Mouse (Mus musculus): ENCODE data around the gene Msl1.

The Msl1 gene

DNA sequence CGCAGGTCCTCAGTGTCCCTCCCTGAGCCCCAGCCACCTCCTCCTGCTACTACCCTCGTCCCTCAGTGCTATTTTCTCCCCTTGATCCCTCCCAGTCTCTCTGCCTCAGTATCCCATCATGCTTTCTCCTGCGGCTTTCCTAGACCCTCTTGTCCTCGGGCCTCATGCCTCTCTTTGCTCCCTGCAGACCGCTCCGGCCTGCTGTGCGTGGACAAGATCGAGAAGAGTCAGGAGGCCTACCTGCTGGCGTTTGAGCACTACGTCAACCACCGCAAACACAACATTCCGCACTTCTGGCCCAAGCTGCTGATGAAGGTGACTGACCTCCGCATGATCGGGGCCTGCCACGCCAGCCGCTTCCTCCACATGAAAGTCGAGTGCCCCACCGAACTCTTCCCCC lies 31.2 kb upstream of the Msl1 start:
- DNase-seq (ENCODE audit: low spot score in 2 of 2): no peak

- DNase-seq (ENCODE audit: low spot score in 2 of 2): no peak
Observed at GRCm38 (mm10) chr11:98764746-98765145, 30.6 kb upstream of the Msl1 start.

DNA sequence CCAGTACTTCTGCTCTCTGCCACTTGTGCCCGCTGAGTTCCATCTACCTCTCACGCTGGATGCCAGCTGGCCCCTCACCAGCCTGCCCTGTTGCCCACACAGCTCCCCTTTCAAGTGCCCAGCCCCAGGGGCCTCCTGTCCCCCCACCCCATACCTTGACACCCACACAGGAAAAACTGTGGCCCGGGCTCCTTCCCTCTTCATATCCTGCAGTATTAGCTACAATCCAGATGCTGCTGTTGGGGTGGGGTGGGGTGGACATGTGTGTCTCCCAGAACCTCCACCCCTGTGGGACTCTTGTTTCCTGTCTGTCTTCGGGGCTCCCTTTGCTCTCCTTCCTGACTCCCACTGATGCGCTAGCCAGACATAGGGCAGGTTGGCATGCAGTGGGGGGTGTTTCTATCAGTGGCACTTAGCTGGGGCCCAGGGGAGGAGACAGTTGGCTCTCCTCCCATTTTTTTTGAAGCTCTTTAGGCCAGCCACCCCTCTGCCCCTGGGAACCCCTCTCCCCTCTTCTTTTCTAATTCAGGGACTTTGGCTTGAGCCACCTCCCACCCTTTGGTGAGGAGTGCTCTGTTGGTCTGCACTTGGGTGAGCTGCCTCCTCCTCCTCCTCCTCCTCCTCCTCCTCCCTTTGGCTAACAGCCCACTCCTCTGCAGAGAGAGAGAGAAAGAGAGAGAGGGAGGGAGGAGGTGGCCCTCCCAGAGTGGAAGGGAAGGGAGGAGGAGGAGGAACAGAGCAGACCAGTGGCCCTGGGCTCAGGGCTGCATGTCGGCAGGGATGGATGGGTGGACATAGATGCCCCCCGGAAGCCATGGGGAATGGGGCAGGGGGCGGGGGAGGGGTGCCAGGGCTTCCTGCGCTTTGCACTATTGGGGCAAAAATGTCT lies 29.7 kb upstream of the Msl1 start:
- DNase-seq (ENCODE audit: low spot score in 2 of 2): peak in 1 of 2 experiments; percentile 19

GRCm38 (mm10) chr11:98766346-98766745 lies 29.0 kb upstream of the Msl1 start:
- no peak for DNase-seq (ENCODE audit: low spot score in 2 of 2)

DNA sequence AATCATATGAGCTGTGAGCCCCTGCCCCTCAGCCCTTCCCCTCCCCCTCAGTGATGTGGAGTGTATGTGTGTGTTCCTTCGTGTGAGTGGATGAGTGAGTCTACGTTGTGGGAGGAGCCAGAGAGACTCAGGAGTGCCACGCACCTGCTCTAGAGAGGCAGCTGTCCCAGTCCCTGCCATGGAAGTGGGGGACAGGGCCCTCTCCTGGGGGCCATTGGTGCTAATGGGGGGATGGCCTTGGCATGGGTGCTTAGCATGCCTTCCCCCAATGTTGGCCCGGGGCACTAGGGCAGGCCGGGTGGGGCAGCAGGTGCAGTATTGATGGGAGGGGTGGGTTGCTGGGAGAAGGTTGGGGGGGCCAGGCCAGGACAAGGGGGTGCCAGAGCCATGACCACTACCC lies 28.5 kb upstream of the Msl1 start:
- DNase-seq (ENCODE audit: low spot score in 2 of 2): no peak

- DNase-seq (ENCODE audit: low spot score in 2 of 2): peak in 1 of 2 experiments; percentile 73
Observed at GRCm38 (mm10) chr11:98767276-98767675, 28.0 kb upstream of the Msl1 start.

DNA sequence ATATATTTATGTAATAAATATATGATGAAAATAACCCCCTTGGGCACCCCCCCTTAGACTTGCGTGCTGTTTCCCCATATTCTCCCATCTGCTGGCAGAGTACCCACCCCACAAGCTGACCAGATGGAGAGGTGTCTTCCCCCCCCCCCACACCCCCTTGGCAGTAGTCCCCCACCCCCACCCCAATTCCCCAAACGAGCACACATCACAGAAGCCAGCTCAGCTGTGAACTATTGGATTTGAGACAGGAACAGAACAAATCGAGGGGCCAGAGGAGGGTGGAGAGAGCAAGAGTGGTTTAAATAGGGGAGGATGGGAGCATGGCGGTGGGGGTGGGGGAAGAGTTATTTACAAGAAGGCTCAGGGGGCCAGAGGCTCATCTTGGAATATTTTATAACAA lies 27.6 kb upstream of the Msl1 start:
- DNase-seq (ENCODE audit: low spot score in 2 of 2): no peak

- DNase-seq (ENCODE audit: low spot score in 2 of 2): peak in 1 of 2 experiments; percentile 48
Observed at GRCm38 (mm10) chr11:98768127-98769006, 26.9 kb upstream of the Msl1 start.

DNA sequence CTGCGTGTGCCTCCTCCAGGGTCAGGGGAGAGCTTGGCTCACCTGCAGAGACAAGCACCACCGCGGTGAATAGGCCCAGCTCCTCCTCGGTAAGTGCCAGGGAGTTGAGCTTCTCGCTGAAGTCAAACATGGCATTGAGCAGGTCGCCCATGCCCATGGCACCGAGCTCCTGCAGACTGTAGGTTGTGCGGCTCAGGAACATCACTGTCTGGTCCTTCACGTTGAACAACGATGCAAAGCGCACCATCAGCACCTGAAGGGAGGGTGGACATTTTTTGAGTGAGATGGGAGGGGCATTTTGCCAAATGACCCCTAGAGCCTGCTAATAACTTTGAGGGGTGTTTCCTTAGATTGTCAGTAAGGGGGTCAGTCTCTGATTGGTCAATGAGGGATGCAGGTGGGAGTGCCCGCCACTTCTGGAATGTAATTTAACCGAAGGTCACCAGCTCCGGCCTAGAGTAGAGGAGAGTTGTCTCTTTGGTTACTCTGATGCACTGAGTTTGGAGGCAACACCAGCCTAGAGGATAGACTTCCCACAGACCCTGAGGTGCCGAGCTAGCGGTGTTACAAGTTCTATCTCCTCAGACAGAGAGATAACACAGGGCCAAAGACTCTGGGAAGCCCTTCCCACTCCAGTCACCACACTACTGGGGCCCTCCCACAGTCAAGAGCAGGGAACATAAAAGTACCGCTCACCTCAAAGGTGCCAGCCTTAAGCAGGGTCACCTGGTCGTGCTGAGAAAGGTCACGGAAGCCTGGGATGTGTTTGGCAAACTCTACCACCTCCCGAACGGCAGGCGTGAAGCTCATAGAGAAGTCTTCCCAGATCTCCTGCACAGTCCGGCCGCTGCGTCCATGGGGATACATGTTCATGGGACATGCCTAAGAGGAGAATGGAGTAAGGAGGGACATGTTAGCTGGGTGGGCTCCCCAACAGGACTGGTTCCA lies 26.0 kb upstream of the Msl1 start:
- no peak for DNase-seq (ENCODE audit: low spot score in 2 of 2)

- DNase-seq (ENCODE audit: low spot score in 2 of 2): peak in 1 of 2 experiments; percentile 82
Observed at GRCm38 (mm10) chr11:98770096-98770975, 25.0 kb upstream of the Msl1 start.

DNA sequence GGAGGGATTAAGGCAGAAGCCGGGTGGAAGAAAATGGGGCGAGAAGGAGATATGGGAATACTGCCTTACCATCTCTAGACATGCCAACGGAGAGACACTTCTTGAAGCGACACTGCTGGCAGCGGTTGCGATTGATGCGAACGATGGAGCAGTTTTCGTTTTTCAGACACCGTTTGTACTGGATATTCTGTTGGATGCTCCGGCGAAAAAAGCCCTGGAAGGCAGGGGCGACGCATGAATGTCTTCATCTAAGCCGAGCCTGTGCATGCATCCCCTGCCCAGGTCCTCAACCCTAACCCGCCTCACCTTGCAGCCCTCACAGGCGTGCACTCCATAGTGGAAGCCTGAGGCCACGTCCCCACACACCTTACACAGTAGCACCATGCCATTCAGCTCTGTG lies 24.2 kb upstream of the Msl1 start:
- no peak for DNase-seq (ENCODE audit: low spot score in 2 of 2)

GRCm38 (mm10) chr11:98771844-98772525 lies 23.3 kb upstream of the Msl1 start:
- no peak for DNase-seq (ENCODE audit: low spot score in 2 of 2)

DNA sequence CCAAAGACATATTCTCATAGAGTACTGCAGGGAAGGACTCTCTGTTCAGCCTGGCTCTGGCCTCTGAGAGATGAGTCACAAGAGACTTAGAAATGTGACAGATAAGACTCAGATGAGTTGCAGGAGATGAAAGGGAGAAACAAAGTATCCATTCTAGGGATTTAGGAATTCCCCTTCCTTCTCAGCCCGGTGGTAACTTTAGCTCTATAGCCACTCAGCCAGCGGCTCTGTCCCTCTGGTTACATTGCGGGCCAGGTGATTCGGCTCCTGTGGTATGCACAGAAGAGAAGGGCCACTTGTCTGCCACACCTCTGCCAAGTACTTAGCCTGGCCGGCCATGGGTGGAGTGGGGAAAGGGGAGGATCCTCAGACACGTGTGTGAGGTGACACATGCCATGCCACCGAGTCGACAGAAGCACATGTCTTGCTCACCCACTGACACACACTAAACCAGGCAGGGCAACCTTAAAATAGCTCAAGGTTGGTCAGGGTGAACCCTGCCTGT lies 22.6 kb upstream of the Msl1 start:
- peak in 1 of 2 experiments; percentile 55 for DNase-seq (ENCODE audit: low spot score in 2 of 2)

DNA sequence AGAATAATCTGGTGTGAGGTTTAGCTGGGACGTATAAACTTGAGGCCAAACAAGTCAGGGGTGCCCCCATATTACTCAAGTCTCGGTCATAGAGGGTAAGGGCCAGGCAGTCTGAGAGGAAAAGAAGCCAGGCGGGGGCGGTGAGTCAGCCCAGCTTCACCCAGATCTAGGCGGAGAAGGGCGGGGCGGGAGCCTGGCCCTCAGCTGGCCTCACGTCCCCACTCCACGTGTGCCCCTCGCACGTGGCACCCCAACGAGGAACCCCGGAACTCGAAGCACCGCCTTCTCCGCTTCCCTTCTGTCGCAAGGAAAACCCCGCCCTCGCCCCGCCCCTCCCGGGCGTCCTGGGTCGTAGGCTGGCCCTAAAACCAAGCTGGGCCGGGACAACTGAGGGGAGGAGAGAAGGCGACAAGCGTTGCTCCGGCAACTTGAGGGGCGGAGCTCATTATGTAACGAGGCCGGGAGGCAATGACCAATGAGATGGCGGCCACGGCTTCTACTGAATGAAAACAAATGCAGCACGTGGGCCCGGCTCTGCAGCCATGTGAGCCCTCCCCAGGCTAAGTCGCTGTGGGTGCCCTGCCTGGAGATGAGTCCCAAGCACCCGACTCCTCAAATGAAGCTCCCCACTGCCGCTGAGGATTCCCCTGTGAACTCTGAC lies 21.6 kb upstream of the Msl1 start:
- DNase-seq (ENCODE audit: low spot score in 2 of 2): peak; percentile 100

DNA sequence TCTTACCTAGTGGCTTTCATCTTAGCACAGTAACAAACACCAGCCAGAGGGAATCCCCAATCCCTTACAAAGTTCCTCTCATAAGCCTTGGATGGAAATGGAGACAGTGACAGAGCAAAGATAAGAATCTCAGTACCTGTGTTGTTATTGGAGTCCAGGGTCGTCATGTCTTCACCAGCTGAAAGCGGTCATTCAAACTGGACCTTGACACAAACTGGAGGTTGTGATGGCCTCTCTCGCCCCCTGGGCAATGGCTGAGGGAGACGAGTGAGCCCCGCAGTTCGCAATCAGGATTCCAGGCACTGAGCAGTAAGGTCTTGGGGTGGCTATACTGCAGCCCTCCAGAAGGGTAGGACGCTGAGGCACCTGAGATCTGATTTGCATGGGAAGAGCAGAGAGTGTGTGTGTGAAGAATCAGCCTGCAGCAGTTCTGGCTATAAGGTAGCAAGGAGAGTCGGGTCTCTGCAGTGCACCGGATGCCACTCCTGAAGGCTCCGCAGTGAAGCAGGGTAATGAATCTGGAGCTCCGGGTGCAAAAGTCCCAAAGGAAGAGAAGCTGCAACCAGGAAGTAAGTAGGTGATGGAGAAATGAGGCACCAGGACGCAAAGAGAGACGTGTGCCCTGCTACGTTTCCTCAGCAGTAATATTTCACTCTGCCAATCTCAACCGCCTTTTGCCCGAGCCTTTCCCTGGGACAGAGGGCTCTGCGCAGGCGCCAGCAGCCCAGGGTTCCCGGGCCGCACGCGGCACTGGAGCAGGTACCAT lies 20.6 kb upstream of the Msl1 start, which contains the start of gene Nr1d1:
Gene Nr1d1, minus strand, starts transcription at position 752 of the 766 bp plus-strand sequence.
- no peak for DNase-seq (ENCODE audit: low spot score in 2 of 2)

- peak; percentile 99 to 100 for DNase-seq (ENCODE audit: low spot score in 2 of 2)
Observed at GRCm38 (mm10) chr11:98775348-98776051, 19.8 kb upstream of the Msl1 start.

DNA sequence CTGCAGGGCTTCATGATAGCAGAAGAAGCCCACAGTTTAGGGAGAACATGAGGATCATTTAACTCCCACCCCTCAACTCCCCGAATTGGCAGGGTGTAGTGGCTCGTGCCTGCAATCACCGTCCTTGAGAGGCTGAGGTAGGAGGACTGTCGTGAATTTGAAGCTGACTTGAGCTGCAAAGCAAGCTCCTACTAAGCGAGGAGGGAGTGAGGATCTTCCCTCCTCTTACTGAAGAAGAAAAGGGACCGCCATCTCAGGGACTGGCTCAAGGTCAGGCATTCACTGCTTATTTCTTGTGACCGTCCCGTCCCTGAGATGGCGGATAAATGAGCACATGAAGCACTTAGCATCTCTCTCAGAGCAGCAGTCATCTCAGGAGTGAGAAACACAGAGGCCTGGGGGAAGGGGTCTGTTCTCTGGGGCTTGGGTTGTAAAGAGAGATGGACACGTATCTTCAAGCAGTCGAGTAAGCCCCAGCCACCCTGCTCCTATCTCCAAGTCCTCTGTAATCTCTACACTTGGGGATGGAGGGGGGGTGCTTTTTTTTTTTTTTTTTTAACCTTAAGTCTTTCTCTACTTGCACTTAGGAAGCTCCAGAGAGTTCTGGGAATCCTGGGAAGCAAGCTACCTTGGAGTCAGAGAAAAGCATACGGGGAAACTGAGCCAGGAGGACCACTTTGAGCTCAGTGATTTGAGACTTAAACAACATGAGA lies 19.1 kb upstream of the Msl1 start:
- DNase-seq (ENCODE audit: low spot score in 2 of 2): no peak
